Mouse (Mus musculus): ENCODE measurements around the gene Fam208b. TPM values are rescaled to one million over a fixed set of nuclear protein-coding genes. Genes with fewer than 3 reads are reported as not detected.

The Fam208b gene
- polyA plus RNA-seq, 1 experiment from 2014 or later: 3.1 TPM

- H3K9me3 ChIP-seq (replicated peaks): no peaks in the 10 kb centered on the region
- ATAC-seq (ENCODE audit: insufficient read depth): no peak
- H3K27ac ChIP-seq (replicated peaks): no peak overlapping the region
- H3K27me3 ChIP-seq: no peaks in the 10 kb centered on the region
- H3K4me2 ChIP-seq: no peak overlapping the region
- H3K4me1 ChIP-seq (replicated peaks): no peaks in the 10 kb centered on the region
- H3K4me3 ChIP-seq (replicated peaks): no peak overlapping the region
- H3K36me3 ChIP-seq (replicated peaks): peaks cover 70% of the 10 kb centered on the region
- WGBS (ENCODE audit: insufficient replicate concordance): 55% methylated on average over 1 of the region's 1 CpGs
- no peak overlapping the region for H3K9ac ChIP-seq
These were observed 47.8 kb downstream of the Fam208b start for GRCm38 (mm10) chr13:3563130-3563529.

GRCm38 (mm10) chr13:3547856-3548255 is 63.1 kb downstream of the Fam208b start:
- Histone ChIP-seq H3K27me3 (no peaks in the 10 kb centered on the region), H3K4me3 (replicated peaks) (no peak overlapping the region), H3K9ac (no peak overlapping the region), H3K27ac (replicated peaks) (no peak overlapping the region), H3K36me3 (replicated peaks) (peaks cover 41% of the 10 kb centered on the region), H3K9me3 (replicated peaks) (no peaks in the 10 kb centered on the region), H3K4me2 (no peak overlapping the region), H3K4me1 (replicated peaks) (peaks cover 35% of the 10 kb centered on the region)
- ATAC-seq (ENCODE audit: insufficient read depth): no peak
- 79% methylated on average over 6 of the region's 6 CpGs for WGBS (ENCODE audit: insufficient replicate concordance)

- peaks cover 38% of the 10 kb centered on the region for H3K36me3 ChIP-seq (replicated peaks)
- WGBS (ENCODE audit: insufficient replicate concordance): 77% methylated on average over 3 of the region's 3 CpGs
- no peak overlapping the region for H3K9ac ChIP-seq
- H3K27me3 ChIP-seq: no peaks in the 10 kb centered on the region
- H3K4me2 ChIP-seq: no peak overlapping the region
- no peak overlapping the region for H3K27ac ChIP-seq (replicated peaks)
- H3K4me3 ChIP-seq (replicated peaks): no peak overlapping the region
- peaks cover 35% of the 10 kb centered on the region for H3K4me1 ChIP-seq (replicated peaks)
- no peaks in the 10 kb centered on the region for H3K9me3 ChIP-seq (replicated peaks)
- ATAC-seq (ENCODE audit: insufficient read depth): no peak
These were observed 63.5 kb downstream of the Fam208b start for GRCm38 (mm10) chr13:3547410-3547809.

GRCm38 (mm10) chr13:3544925-3545324 is 66.0 kb downstream of the Fam208b start:
- no peaks in the 10 kb centered on the region for H3K27me3 ChIP-seq
- WGBS (ENCODE audit: insufficient replicate concordance): 47% methylated on average over 5 of the region's 5 CpGs
- no peak overlapping the region for H3K4me2 ChIP-seq
- H3K27ac ChIP-seq (replicated peaks): no peak overlapping the region
- no peak overlapping the region for H3K4me3 ChIP-seq (replicated peaks)
- no peaks in the 10 kb centered on the region for H3K9me3 ChIP-seq (replicated peaks)
- H3K9ac ChIP-seq: no peak overlapping the region
- H3K4me1 ChIP-seq (replicated peaks): peaks cover 53% of the 10 kb centered on the region
- H3K36me3 ChIP-seq (replicated peaks): peaks cover 26% of the 10 kb centered on the region
- peak; percentile 35; the same call in 1 of the 2 replicates for ATAC-seq (ENCODE audit: insufficient read depth)

- Histone ChIP-seq H3K4me1 (replicated peaks) (peaks cover 59% of the 10 kb centered on the region), H3K36me3 (replicated peaks) (peaks cover 21% of the 10 kb centered on the region), H3K27me3 (no peaks in the 10 kb centered on the region), H3K4me3 (replicated peaks) (no peak overlapping the region), H3K27ac (replicated peaks) (no peak overlapping the region), H3K9me3 (replicated peaks) (no peaks in the 10 kb centered on the region), H3K4me2 (no peak overlapping the region), H3K9ac (no peak overlapping the region)
- ATAC-seq (ENCODE audit: insufficient read depth): no peak
- WGBS (ENCODE audit: insufficient replicate concordance): 74% methylated on average over 4 of the region's 4 CpGs
These were observed 66.6 kb downstream of the Fam208b start for GRCm38 (mm10) chr13:3544077-3544874.

GRCm38 (mm10) chr13:3541159-3541782 is 69.6 kb downstream of the Fam208b start:
- Histone ChIP-seq H3K27me3 (no peaks in the 10 kb centered on the region), H3K9me3 (replicated peaks) (no peaks in the 10 kb centered on the region), H3K4me2 (no peak overlapping the region; the same call in 1 of the 2 replicates), H3K9ac (no peak overlapping the region), H3K36me3 (replicated peaks) (peaks cover 7% of the 10 kb centered on the region; the same call in 1 of the 2 replicates), H3K27ac (replicated peaks) (no peak overlapping the region), H3K4me1 (replicated peaks) (peaks cover 64% of the 10 kb centered on the region), H3K4me3 (replicated peaks) (no peak overlapping the region)
- no peak for ATAC-seq (ENCODE audit: insufficient read depth)
- 60% methylated on average over 2 of the region's 2 CpGs for WGBS (ENCODE audit: insufficient replicate concordance)

GRCm38 (mm10) chr13:3540166-3540565 is 70.7 kb downstream of the Fam208b start:
- peak overlapping the region; percentile 83 for H3K4me2 ChIP-seq
- H3K27ac ChIP-seq (replicated peaks): no peak overlapping the region
- no peaks in the 10 kb centered on the region for H3K9me3 ChIP-seq (replicated peaks)
- peaks cover 57% of the 10 kb centered on the region for H3K4me1 ChIP-seq (replicated peaks)
- 58% methylated on average over 2 of the region's 2 CpGs for WGBS (ENCODE audit: insufficient replicate concordance)
- no peaks in the 10 kb centered on the region for H3K36me3 ChIP-seq (replicated peaks)
- no peaks in the 10 kb centered on the region for H3K27me3 ChIP-seq
- ATAC-seq (ENCODE audit: insufficient read depth): no peak
- H3K9ac ChIP-seq: no peak overlapping the region
- peak overlapping the region; percentile 70 for H3K4me3 ChIP-seq (replicated peaks)

GRCm38 (mm10) chr13:3538969-3539562 is 71.8 kb downstream of the Fam208b start:
- Histone ChIP-seq H3K4me2 (peak overlapping the region; percentile 83), H3K36me3 (replicated peaks) (no peaks in the 10 kb centered on the region), H3K27ac (replicated peaks) (peak overlapping the region; percentile 96), H3K9ac (peak overlapping the region; percentile 86), H3K4me1 (replicated peaks) (peaks cover 49% of the 10 kb centered on the region), H3K4me3 (replicated peaks) (peak overlapping the region; percentile 70), H3K9me3 (replicated peaks) (no peaks in the 10 kb centered on the region), H3K27me3 (no peaks in the 10 kb centered on the region)
- ATAC-seq (ENCODE audit: insufficient read depth): no peak
- 2% methylated on average over 15 of the region's 15 CpGs for WGBS (ENCODE audit: insufficient replicate concordance)

- Histone ChIP-seq H3K27me3 (no peaks in the 10 kb centered on the region), H3K27ac (replicated peaks) (peak overlapping the region; percentile 96), H3K9me3 (replicated peaks) (no peaks in the 10 kb centered on the region), H3K4me3 (replicated peaks) (peak overlapping the region; percentile 70), H3K4me2 (peak overlapping the region; percentile 83), H3K4me1 (replicated peaks) (peaks cover 43% of the 10 kb centered on the region), H3K36me3 (replicated peaks) (no peaks in the 10 kb centered on the region), H3K9ac (peak overlapping the region; percentile 86)
- ATAC-seq (ENCODE audit: insufficient read depth): peak; percentile 69
- WGBS (ENCODE audit: insufficient replicate concordance): under 1% methylated on average over 59 of the region's 59 CpGs
These were observed 72.5 kb downstream of the Fam208b start for GRCm38 (mm10) chr13:3538223-3538968.

- under 1% methylated on average over 38 of the region's 47 CpGs for WGBS (ENCODE audit: insufficient replicate concordance)
- H3K4me2 ChIP-seq: peak within 1 kb of the TSS; percentile 92
- H3K27ac ChIP-seq (replicated peaks): peak within 1 kb of the TSS; percentile 97
- H3K9me3 ChIP-seq (replicated peaks): no peaks in the 10 kb centered on the region
- no peaks in the 10 kb centered on the region for H3K27me3 ChIP-seq
- peak within 1 kb of the TSS; percentile 86 for H3K9ac ChIP-seq
- peak; percentile 96 for ATAC-seq (ENCODE audit: insufficient read depth)
- no peaks in the 10 kb centered on the region for H3K36me3 ChIP-seq (replicated peaks)
- H3K4me3 ChIP-seq (replicated peaks): peak within 1 kb of the TSS; percentile 70
- H3K4me1 ChIP-seq (replicated peaks): peaks cover 38% of the 10 kb centered on the region
These were observed 73.2 kb downstream of the Fam208b start, which contains the start of gene Gdi2 for GRCm38 (mm10) chr13:3537594-3538222. Gene Gdi2 (plus strand): TSS chr13:3538063.
